Mouse (Mus musculus) bone marrow, adult 2 months (tissue): Measurements from ENCODE around the gene Zscan2.

Source experiments
- CTCF ChIP-seq: fragments of 200-500 bp; IDR thresholded peaks from 2 replicates; pipeline ENCODE4 v1.5.1; 2011; ENCODE audit warnings: low read length, control low read depth; ENCODE audit not compliant: control insufficient read depth, insufficient read depth
- POLR2A ChIP-seq: fragments of 200-500 bp; IDR thresholded peaks from 2 replicates; pipeline ENCODE4 v1.6.1; 2011; ENCODE audit warnings: low read depth, mild to moderate bottlenecking, control low read depth, low read length, borderline replicate concordance; ENCODE audit not compliant: control insufficient read depth

GRCm38 (mm10) chr7:80875727-80876126 lies 15.0 kb downstream of the Zscan2 start:
- TF ChIP-seq POLR2A (no peak), CTCF (no peak)
